Mouse (Mus musculus): ENCODE results near the gene Inafm2.

DNA sequence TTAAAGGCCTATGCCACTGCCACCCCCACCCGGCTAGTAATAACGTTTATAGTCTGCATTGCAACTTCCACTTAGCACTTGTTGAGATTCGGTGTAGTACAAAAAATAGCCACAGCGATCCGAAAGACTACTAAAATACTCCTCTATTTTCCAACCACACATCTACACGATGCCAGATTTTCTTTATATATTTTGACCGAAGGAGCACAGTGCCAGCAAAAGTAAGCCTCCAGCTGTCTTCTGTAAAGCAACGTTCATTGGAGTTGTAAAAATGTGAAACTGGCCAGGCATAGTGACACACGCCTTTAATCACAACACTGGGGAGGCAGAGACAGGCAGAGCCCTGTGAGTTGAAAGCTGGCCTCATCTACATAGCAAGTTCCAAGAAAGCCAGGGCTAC is 4.4 kb upstream of the Inafm2 start:
- no peak for TF ChIP-seq CTCF (IDR thresholded peaks at IDR 0.05; ENCODE audit: control insufficient read depth, insufficient read depth, insufficient read length)
- TF ChIP-seq USF1 (IDR thresholded peaks at IDR 0.05; ENCODE audit: low read depth), result no peak
- TF ChIP-seq MAX (IDR thresholded peaks at IDR 0.05), result no peak
